Mouse (Mus musculus) MEL (cell line): Measurements from ENCODE around the gene Chst4.

Experiments
- CTCF ChIP-seq, 3 experiments: IDR thresholded peaks in 2 of 3; conservative IDR thresholded peaks in 1 of 3; 2 replicates each; pipeline ENCODE4 v1.5.1; 2011 to 2012; ENCODE audit warnings: low read length in 3 of 3, low read depth in 2 of 3, mild to moderate bottlenecking in 2 of 3, improper control_type of control experiment in 1 of 3, inconsistent platforms in 1 of 3, mixed read lengths in 1 of 3, moderate library complexity in 1 of 3; ENCODE audit not compliant: control insufficient read depth in 1 of 3, insufficient read depth in 1 of 3, poor library complexity in 1 of 3, severe bottlenecking in 1 of 3
- EP300 ChIP-seq, 2 experiments: IDR thresholded peaks; 2 replicates each; pipeline ENCODE4 v1.6.1; 2011; ENCODE audit warnings: improper control_type of control experiment in 2 of 2, low read length in 2 of 2, low read depth in 1 of 2, mild to moderate bottlenecking in 1 of 2
- HCFC1 ChIP-seq: IDR thresholded peaks from 2 replicates; pipeline ENCODE4 v1.6.1; 2012; ENCODE audit warnings: low read depth, mild to moderate bottlenecking, inconsistent platforms, low read length, improper control_type of control experiment, moderate library complexity
- POLR2A ChIP-seq, 2 experiments: IDR thresholded peaks; 2 replicates each; pipeline ENCODE4 v1.6.1; 2011 to 2012; ENCODE audit warnings: low read length in 2 of 2, mild to moderate bottlenecking in 2 of 2, control low read depth in 1 of 2, improper control_type of control experiment in 1 of 2, low read depth in 1 of 2, moderate library complexity in 1 of 2; ENCODE audit not compliant: control insufficient read depth in 1 of 2, insufficient read depth in 1 of 2, poor library complexity in 1 of 2
- POLR2AphosphoS2 ChIP-seq: IDR thresholded peaks from 2 replicates; pipeline ENCODE4 v1.6.1; 2011; ENCODE audit warnings: low read length, improper control_type of control experiment
- TAL1 ChIP-seq: IDR thresholded peaks from 2 replicates; pipeline ENCODE4 v1.6.1; 2012; ENCODE audit warnings: mild to moderate bottlenecking, inconsistent platforms, low read length, moderate library complexity, mixed read lengths
- ZMIZ1 ChIP-seq: IDR thresholded peaks from 2 replicates; pipeline ENCODE4 v1.6.1; 2012; ENCODE audit warnings: low read depth, mild to moderate bottlenecking, inconsistent platforms, low read length, improper control_type of control experiment, moderate library complexity

GRCm38 (mm10) chr8:110051208-110051607, 11.7 kb upstream of the Chst4 start:
- TF ChIP-seq TAL1 (no peak), POLR2A (IDR thresholded peaks at IDR 0.05; ENCODE audit: control insufficient read depth in 1 of 2, insufficient read depth in 1 of 2, low read depth in 1 of 2, low read length in 2 of 2, poor library complexity in 1 of 2) (no peak), CTCF (IDR thresholded peaks at IDR 0.05 in 2 of 3, conservative IDR thresholded peaks at IDR 0.05 in 1 of 3; ENCODE audit: control insufficient read depth in 1 of 3, insufficient read depth in 1 of 3, low read depth in 2 of 3, low read length in 3 of 3, poor library complexity in 1 of 3, severe bottlenecking in 1 of 3) (no peak), ZMIZ1 (no peak), EP300 (IDR thresholded peaks at IDR 0.05; ENCODE audit: low read depth in 1 of 2, low read length in 2 of 2) (no peak), HCFC1 (no peak), POLR2AphosphoS2 (no peak)
